ENCODE assay signal across 8 mouse cellular contexts in the genomic region with DNA sequence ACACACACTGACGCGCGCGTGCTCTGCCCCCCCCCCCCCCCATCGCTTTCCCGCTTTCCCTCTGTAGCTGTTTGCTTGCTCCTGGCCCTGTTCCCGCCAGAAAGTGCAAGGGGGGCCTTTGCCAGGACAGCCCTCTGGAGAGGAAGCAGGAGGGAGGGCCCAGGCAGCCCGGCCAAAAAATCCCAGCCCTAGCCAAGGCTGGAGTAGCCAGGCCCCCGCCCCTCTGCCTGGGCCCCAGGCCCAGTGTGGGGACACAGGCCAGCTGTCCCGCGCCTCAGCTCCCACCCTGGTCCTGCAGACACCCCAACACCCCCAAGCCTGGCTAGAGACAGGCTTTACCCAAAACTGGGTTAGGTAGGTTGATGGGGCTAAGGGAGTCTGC. TPM values are rescaled to one million over a fixed set of nuclear protein-coding genes. Genes with fewer than 3 reads are reported as not detected.
DNase-seq lines count a peak whose midpoint lies in the region; ATAC-seq and TF ChIP-seq lines count a peak whose summit lies in the region.

No protein-coding gene starts in this region.

- in situ Hi-C loops in ES-E14 (cut with MboI; ENCODE audit: low sequenced_read_pairs in 2 of 2, unreplicated experiment in 2 of 2) = no loop called here

- no peak for TF ChIP-seq CTCF in lung, postnatal 0 days (IDR thresholded peaks at IDR 0.05)

- H3K4me1 ChIP-seq in ES-E14 (ENCODE audit: control insufficient read depth in 2 of 2, insufficient read depth in 2 of 2, low read length in 2 of 2, poor library complexity in 1 of 2) = peaks cover 0 to 11% of the 10 kb centered on the region in 2 experiments; a peak in 1 of 4 replicates
- H3K4me1 ChIP-seq in hindbrain, embryonic 15.5 days (replicated peaks) = peaks cover 19% of the 10 kb centered on the region
- H3K4me1 ChIP-seq in lung, postnatal 0 days (ENCODE audit: insufficient read depth, low read depth, low read length) = peaks cover 2% of the 10 kb centered on the region; the same call in 1 of the 2 replicates

- peak overlapping the region; percentile 12 to 14; a peak in 1 of 4 replicates for H3K4me3 ChIP-seq in ES-E14 (ENCODE audit: insufficient read depth in 1 of 2, low read depth in 1 of 2, low read length in 2 of 2, poor library complexity in 1 of 2, severe bottlenecking in 1 of 2)
- H3K4me3 ChIP-seq in hindbrain, embryonic 15.5 days = peak overlapping the region; percentile 50
- H3K4me3 ChIP-seq in lung, postnatal 0 days (ENCODE audit: low read depth, low read length) = no peak overlapping the region

- H3K9me3 ChIP-seq in ES-E14 (ENCODE audit: control insufficient read depth, insufficient read depth, low read depth, low read length) = no peaks in the 10 kb centered on the region
- H3K9me3 ChIP-seq in hindbrain, embryonic 15.5 days = no peaks in the 10 kb centered on the region
- no peaks in the 10 kb centered on the region for H3K9me3 ChIP-seq in lung, postnatal 0 days (ENCODE audit: low read length)

- H3K4me2 ChIP-seq in hindbrain, embryonic 15.5 days = peak overlapping the region; percentile 95
- peak overlapping the region; percentile 62 for H3K4me2 ChIP-seq in lung, postnatal 0 days (replicated peaks; ENCODE audit: low read depth, low read length)

- H3K27me3 ChIP-seq in hindbrain, embryonic 15.5 days = 0 out of 2 replicates have a peak, but pooled peaks cover 3% of the 10 kb centered on the region
- no peaks in the 10 kb centered on the region for H3K27me3 ChIP-seq in lung, postnatal 0 days (replicated peaks; ENCODE audit: insufficient read depth, low read length)

- ATAC-seq in hindbrain, embryonic 15.5 days (ENCODE audit: low FRiP score, low read depth) = peak; percentile 89
- ATAC-seq in lung, postnatal 0 days = peak; percentile 86

- no peak overlapping the region for H3K27ac ChIP-seq in ES-E14 (ENCODE audit: insufficient read depth, low read depth, low read length, poor library complexity, severe bottlenecking)
- H3K27ac ChIP-seq in hindbrain, embryonic 15.5 days (replicated peaks) = peak overlapping the region; percentile 62
- peak overlapping the region; percentile 38 for H3K27ac ChIP-seq in lung, postnatal 0 days (ENCODE audit: low read length)

- no peaks in the 10 kb centered on the region for H3K36me3 ChIP-seq in ES-E14 (ENCODE audit: control insufficient read depth, insufficient read depth, low read length, poor library complexity, severe bottlenecking)
- H3K36me3 ChIP-seq in hindbrain, embryonic 15.5 days = no peaks in the 10 kb centered on the region
- H3K36me3 ChIP-seq in lung, postnatal 0 days (ENCODE audit: insufficient read depth, low read length) = no peaks in the 10 kb centered on the region

- peak; percentile 76 for TF ChIP-seq EP300 in lung, postnatal 0 days (IDR thresholded peaks at IDR 0.05)

- 5% methylated on average over 6 of the region's 11 CpGs for WGBS in hindbrain, embryonic 15.5 days
- WGBS in lung, postnatal 0 days = 4% methylated on average over 4 of the region's 11 CpGs

- no peak overlapping the region for H3K9ac ChIP-seq in ES-E14 (ENCODE audit: insufficient read depth, low read depth, low read length, poor library complexity, severe bottlenecking)
- H3K9ac ChIP-seq in hindbrain, embryonic 15.5 days = peak overlapping the region; percentile 49
- no peak overlapping the region for H3K9ac ChIP-seq in lung, postnatal 0 days (replicated peaks; ENCODE audit: low read depth)

- DNase-seq in ES-E14 (ENCODE audit: low read depth, low spot score) = no peak
- peak; percentile 91 to 96 for DNase-seq in cerebellum, postnatal 10 days
- peak; percentile 78 to 87 for DNase-seq in gastrocnemius, adult 8-10 months (ENCODE audit: low spot score in 2 of 2)
- DNase-seq in left cerebral cortex, adult 11 months (ENCODE audit: low spot score) = peak; percentile 22
- peak; percentile 95 for DNase-seq in lung, postnatal 0 days (ENCODE audit: low spot score)
- peak; percentile 89 to 91 for DNase-seq in right cerebral cortex, postnatal 10 days (ENCODE audit: low spot score in 2 of 2)
- DNase-seq in natural killer cell, adult 2 months (ENCODE audit: low spot score in 2 of 2) = no peak

TF ChIP-seq in ES-E14, 5 proteins besides CTCF, POLR2A, EP300 and RAD21:
- TF ChIP-seq CHD2 (IDR thresholded peaks at IDR 0.05; ENCODE audit: low read depth, low read length) = no peak
- no peak for TF ChIP-seq MAFK (IDR thresholded peaks at IDR 0.05; ENCODE audit: insufficient read depth, low read depth, low read length)
- TF ChIP-seq HCFC1 (IDR thresholded peaks at IDR 0.05; ENCODE audit: borderline replicate concordance, insufficient read depth, low read length) = no peak
- TF ChIP-seq ZNF384 (IDR thresholded peaks at IDR 0.05; ENCODE audit: low read depth, low read length) = no peak

RNA-seq across cellular contexts. Expression of a gene that starts 0.4 kb away (rescaled TPM):
- total RNA-seq in ES-E14 (2012; rRNA removed) = 0.85 and 0.98 TPM in 2 replicates
- 10 to 100 TPM in 1 of 4 experiments, 1 to 10 TPM in 3; 3.7 to 11.6 (median 8.5) TPM for total RNA-seq in gastrocnemius, adult 8-10 months (2022)
- 21.0 and 24.5 TPM in 2 replicates for polyA plus RNA-seq in hindbrain, embryonic 15.5 days (2015; fragmentation: Nextera tagmentation; extraction: Ambion mirVana)
- 1,769 and 1,865 TPM in 2 replicates for polyA plus RNA-seq in lung, postnatal 0 days (2015; fragmentation: Nextera tagmentation; extraction: Ambion mirVana)

RNA-seq across cellular contexts. Expression of a gene that starts 59.1 kb away (rescaled TPM):
- 14.0 and 15.9 TPM in 2 replicates for total RNA-seq in ES-E14 (2012; rRNA removed)
- total RNA-seq in gastrocnemius, adult 8-10 months (2022) = 1 to 10 TPM in 2 of 4 experiments, under 1 TPM in 2; 0.92 to 1.5 (median 1.2) TPM
- 23.0 and 25.8 TPM in 2 replicates for polyA plus RNA-seq in hindbrain, embryonic 15.5 days (2015; fragmentation: Nextera tagmentation; extraction: Ambion mirVana)
- polyA plus RNA-seq in lung, postnatal 0 days (2015; fragmentation: Nextera tagmentation; extraction: Ambion mirVana) = 7.2 and 10.2 TPM in 2 replicates

Comparison
In these comparisons a context has a peak if more than half of its experiments do, and no peak if none do; other contexts are left out.
1. DNase-seq: peak in cerebellum, postnatal 10 days (2 of 2), gastrocnemius, adult 8-10 months (2 of 2), left cerebral cortex, adult 11 months (single experiment), lung, postnatal 0 days (single experiment) and right cerebral cortex, postnatal 10 days (2 of 2); none in ES-E14 (single experiment) and natural killer cell, adult 2 months (0 of 2).